Mouse (Mus musculus): ENCODE measurements around the gene Chd9. TPM values are rescaled to one million over a fixed set of nuclear protein-coding genes. Genes with fewer than 3 reads are reported as not detected.

Gene Chd9
- 30.3 and 34.2 TPM in 2 replicates for polyA plus RNA-seq (2016; fragmentation: Nextera tagmentation; extraction: Ambion mirVana)

GRCm38 (mm10) chr8:90828181-90828986 is at the start of gene Chd9:
TSS of gene Chd9 (plus strand) at chr8:90828352.
- WGBS = 1% methylated on average over 39 of the region's 39 CpGs
- peak; percentile 93 for DNase-seq (ENCODE audit: low spot score)
- Histone ChIP-seq H3K36me3 (replicated peaks) (no peaks in the 10 kb centered on the region), H3K9me3 (no peaks in the 10 kb centered on the region), H3K27me3 (replicated peaks; ENCODE audit: low read depth, poor library complexity, severe bottlenecking) (no peaks in the 10 kb centered on the region), H3K27ac (replicated peaks) (peak within 1 kb of the TSS; percentile 86), H3K4me1 (peaks cover 34% of the 10 kb centered on the region), H3K4me3 (peak within 1 kb of the TSS; percentile 64)

GRCm38 (mm10) chr8:90791616-90792015 is 36.5 kb upstream of the Chd9 start:
- WGBS = 96% methylated on average over 1 of the region's 1 CpGs
- Histone ChIP-seq H3K27ac (replicated peaks) (no peak overlapping the region), H3K9me3 (no peaks in the 10 kb centered on the region), H3K27me3 (replicated peaks; ENCODE audit: low read depth, poor library complexity, severe bottlenecking) (no peaks in the 10 kb centered on the region), H3K36me3 (replicated peaks) (no peaks in the 10 kb centered on the region), H3K4me1 (peaks cover 20% of the 10 kb centered on the region), H3K4me3 (no peak overlapping the region)
- no peak for DNase-seq (ENCODE audit: low spot score)

GRCm38 (mm10) chr8:90793710-90794109 is 34.4 kb upstream of the Chd9 start:
- Histone ChIP-seq H3K4me1 (peaks cover 20% of the 10 kb centered on the region), H3K36me3 (replicated peaks) (no peaks in the 10 kb centered on the region), H3K27me3 (replicated peaks; ENCODE audit: low read depth, poor library complexity, severe bottlenecking) (no peaks in the 10 kb centered on the region), H3K4me3 (no peak overlapping the region), H3K9me3 (no peaks in the 10 kb centered on the region), H3K27ac (replicated peaks) (no peak overlapping the region; the same call in 1 of the 2 replicates)
- WGBS = 7% methylated on average over 3 of the region's 3 CpGs
- DNase-seq (ENCODE audit: low spot score) = peak; percentile 81

- DNase-seq (ENCODE audit: low spot score) = peak; percentile 84
- H3K4me1 ChIP-seq = peaks cover 20% of the 10 kb centered on the region
- 9% methylated on average over 12 of the region's 12 CpGs for WGBS
- H3K27ac ChIP-seq (replicated peaks) = peak overlapping the region; percentile 63
- H3K9me3 ChIP-seq = no peaks in the 10 kb centered on the region
- H3K4me3 ChIP-seq = peak overlapping the region; percentile 41
- no peaks in the 10 kb centered on the region for H3K27me3 ChIP-seq (replicated peaks; ENCODE audit: low read depth, poor library complexity, severe bottlenecking)
- no peaks in the 10 kb centered on the region for H3K36me3 ChIP-seq (replicated peaks)
Observed at GRCm38 (mm10) chr8:90794990-90795861, 32.9 kb upstream of the Chd9 start.

DNA sequence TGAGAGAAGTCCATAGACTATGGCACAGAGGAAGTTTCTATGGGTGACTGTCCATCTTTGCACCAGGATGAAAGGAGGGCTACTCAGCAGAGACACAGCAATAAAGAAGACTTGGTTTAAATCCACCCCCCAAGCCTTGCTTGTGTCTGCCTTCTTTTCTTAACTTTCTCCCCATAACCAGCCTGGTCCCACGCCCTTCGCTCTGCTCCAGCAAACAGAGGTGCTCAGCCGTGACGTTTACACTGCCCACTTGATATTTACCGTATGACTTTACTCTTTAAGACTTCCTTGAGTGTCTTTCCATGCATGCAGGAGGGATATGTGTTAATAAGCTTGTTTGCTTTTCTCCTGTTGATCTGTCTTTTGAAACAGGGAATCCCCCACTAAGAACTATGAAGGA is 28.7 kb upstream of the Chd9 start:
- Histone ChIP-seq H3K4me3 (no peak overlapping the region), H3K27ac (replicated peaks) (no peak overlapping the region), H3K9me3 (peaks cover 6% of the 10 kb centered on the region; the same call in 1 of the 2 replicates), H3K4me1 (peaks cover 17% of the 10 kb centered on the region), H3K27me3 (replicated peaks; ENCODE audit: low read depth, poor library complexity, severe bottlenecking) (no peaks in the 10 kb centered on the region), H3K36me3 (replicated peaks) (no peaks in the 10 kb centered on the region)
- DNase-seq (ENCODE audit: low spot score) = no peak
- WGBS = 88% methylated on average over 5 of the region's 5 CpGs

DNA sequence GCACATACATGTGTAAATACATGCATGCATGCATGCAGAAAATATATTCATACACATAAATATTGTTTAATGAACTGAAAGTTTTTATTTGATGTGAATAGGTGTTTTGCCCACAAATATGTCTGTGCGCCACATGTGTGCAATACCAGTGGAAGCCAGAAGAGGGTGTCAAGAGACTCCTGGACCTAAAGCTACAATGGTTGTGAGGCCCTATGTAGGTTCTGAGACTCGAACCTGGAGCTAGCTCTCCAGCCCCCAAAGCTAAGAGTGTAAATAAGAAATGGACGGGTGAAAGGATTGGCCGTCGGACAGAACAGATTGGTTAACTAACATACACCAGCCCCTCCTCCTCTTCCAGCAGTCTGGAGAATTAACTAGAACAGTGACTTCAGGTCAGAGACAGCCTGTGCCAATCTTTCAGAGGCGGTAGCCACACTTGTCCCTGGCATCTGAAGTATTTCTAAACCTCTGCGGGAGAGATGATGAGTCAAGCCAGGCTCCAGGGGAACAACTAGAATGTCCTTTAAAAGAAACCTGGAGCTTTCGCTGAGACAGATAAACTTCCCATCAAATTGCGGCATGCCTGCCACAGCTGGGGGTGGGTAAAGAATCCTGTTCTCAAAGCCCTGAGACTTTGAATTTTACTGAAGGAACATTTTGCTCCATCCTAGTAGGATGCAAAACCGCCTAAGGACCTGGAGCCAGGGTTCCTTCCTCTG is 14.4 kb upstream of the Chd9 start:
- H3K27me3 ChIP-seq (replicated peaks; ENCODE audit: low read depth, poor library complexity, severe bottlenecking) = no peaks in the 10 kb centered on the region
- WGBS = 90% methylated on average over 10 of the region's 10 CpGs
- no peak overlapping the region for H3K27ac ChIP-seq (replicated peaks)
- no peak for DNase-seq (ENCODE audit: low spot score)
- no peaks in the 10 kb centered on the region for H3K36me3 ChIP-seq (replicated peaks)
- H3K4me3 ChIP-seq = no peak overlapping the region
- 0 out of 2 replicates have a peak, but pooled peaks cover 6% of the 10 kb centered on the region for H3K4me1 ChIP-seq
- no peaks in the 10 kb centered on the region; the same call in 1 of the 2 replicates for H3K9me3 ChIP-seq

DNA sequence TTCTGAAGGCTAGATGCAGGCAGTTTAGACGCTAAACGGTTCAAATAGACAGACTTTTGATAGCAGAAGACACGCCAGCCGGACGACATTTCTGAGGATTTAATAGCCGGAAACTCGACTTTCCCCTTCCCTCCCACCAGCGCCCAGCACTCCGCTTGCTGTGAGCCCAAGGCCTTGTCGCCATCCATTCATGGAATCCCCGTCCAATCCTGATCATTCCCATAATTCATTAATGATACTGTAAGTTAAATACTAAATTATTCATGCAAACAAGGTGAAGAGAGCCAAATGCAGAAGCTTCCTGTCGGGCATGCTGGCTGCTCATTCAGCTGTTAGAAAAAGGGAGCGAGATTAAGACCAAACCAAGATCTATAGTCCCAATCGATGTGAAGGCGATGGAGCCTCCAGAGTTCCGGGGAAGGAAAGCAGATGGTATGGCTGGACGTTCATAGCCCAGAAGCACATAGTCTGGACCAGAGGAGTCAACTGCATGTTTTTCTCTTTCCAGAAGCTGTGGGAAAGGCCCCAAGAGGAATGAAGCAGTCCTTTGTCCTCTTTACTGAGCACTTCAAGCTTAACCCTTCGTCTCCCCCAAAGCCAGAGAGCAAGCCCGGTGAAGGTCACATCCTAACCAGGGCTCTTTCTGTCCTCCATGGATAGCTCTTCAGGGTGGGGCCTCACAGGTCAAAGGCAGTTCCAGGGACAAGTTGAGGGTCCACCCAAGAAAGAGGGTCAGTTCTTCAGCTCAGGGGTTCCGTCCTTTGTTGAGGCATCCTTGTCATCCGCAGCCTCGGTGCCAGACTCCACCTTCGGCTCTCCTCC is 11.9 kb upstream of the Chd9 start:
- Histone ChIP-seq H3K36me3 (replicated peaks) (no peaks in the 10 kb centered on the region), H3K4me1 (0 out of 2 replicates have a peak, but pooled peaks cover 6% of the 10 kb centered on the region), H3K9me3 (no peaks in the 10 kb centered on the region), H3K27ac (replicated peaks) (no peak overlapping the region; the same call in 1 of the 2 replicates), H3K27me3 (replicated peaks; ENCODE audit: low read depth, poor library complexity, severe bottlenecking) (no peaks in the 10 kb centered on the region), H3K4me3 (no peak overlapping the region)
- DNase-seq (ENCODE audit: low spot score) = no peak
- 75% methylated on average over 23 of the region's 23 CpGs for WGBS

DNA sequence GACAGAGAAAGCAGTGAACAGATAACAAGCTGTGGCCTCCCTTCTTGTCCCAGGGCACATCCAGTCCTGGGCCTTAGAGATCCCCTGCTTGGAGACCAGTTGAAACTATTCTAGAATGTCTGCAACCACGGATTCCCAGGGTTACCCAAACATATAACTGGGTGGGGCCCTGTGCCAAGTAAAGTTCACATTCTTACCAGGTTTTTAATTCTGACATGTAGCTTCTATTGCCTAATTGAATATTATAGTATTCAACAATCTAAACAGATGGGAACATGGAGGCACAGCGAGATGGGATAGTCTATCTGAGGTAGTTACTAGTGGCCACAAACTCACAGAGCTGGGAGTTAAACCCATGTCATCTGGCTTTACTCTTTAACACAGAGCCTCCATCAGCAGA is 10.9 kb upstream of the Chd9 start, which contains the start of gene Gm19935:
Gene Gm19935 (minus strand): TSS at position 101 of the 400 bp plus-strand sequence.
- no peaks in the 10 kb centered on the region for H3K9me3 ChIP-seq
- H3K27ac ChIP-seq (replicated peaks) = no peak within 1 kb of the TSS; the same call in 1 of the 2 replicates

DNA sequence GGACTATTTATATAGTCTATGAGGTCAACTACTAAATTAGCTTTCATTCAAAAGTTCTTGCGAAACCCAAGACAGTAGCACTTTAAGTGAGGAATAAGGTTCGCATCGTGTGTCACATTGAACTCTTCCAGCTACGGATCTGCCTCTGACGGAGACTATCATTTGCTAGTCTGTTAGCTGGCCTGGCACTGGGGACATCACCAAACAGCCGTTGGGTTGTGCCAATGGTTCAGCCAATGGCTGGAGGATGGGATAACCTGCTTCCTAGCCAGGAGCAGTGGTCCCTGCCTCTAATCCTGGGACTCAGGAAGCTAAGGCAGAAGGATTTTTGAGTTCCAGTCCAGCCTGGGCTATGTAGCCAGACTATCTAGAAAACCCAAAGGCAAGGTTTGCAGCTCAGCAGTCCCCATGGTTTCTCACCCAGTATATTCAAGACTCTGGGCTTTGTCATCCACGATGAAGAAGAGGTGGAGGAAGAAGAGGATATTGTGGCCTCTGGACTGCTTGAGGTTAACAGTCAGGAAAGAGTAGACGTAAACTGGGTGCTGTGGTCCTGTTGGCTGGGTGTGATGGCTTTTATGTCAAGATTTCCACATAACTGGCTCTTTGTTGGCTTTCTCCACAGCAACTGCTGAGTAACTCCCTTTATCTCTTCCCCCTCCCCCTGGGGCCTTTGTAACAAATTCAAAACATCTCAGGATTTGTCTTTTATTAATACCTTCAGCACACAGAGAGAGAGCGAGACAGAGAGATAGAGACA is 8.4 kb upstream of the Chd9 start:
- Histone ChIP-seq H3K9me3 (no peaks in the 10 kb centered on the region), H3K27me3 (replicated peaks; ENCODE audit: low read depth, poor library complexity, severe bottlenecking) (no peaks in the 10 kb centered on the region), H3K36me3 (replicated peaks) (no peaks in the 10 kb centered on the region), H3K27ac (replicated peaks) (no peak overlapping the region), H3K4me3 (no peak overlapping the region), H3K4me1 (peaks cover 17% of the 10 kb centered on the region)
- WGBS = 89% methylated on average over 9 of the region's 9 CpGs
- no peak for DNase-seq (ENCODE audit: low spot score)

More for the DNA sequence above, 10.9 kb upstream of the Chd9 start, which contains the start of gene Gm19935:
- Histone ChIP-seq H3K36me3 (replicated peaks) (no peaks in the 10 kb centered on the region), H3K4me3 (no peak within 1 kb of the TSS), H3K4me1 (peaks cover 8% of the 10 kb centered on the region), H3K27me3 (replicated peaks; ENCODE audit: low read depth, poor library complexity, severe bottlenecking) (no peaks in the 10 kb centered on the region)
- 83% methylated on average over 2 of the region's 2 CpGs for WGBS
- no peak for DNase-seq (ENCODE audit: low spot score)

DNA sequence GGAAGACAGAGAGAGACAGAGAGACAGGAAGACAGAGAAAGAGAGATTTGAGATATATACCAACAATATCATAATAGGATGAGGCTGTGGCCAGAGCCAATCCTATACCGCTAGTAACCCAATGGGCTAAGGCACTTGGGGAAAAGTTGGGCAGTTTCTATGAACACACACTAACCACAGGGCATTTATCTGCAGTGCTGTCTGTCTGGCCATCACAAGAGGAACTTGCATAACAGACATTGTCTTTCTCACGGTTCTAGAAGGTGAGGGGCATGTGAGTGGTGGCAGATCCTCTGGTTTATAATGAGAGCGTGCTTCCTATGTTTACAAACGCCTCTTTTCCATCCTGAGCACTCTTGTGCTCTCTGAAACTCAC is 7.8 kb upstream of the Chd9 start:
- Histone ChIP-seq H3K9me3 (no peaks in the 10 kb centered on the region), H3K27ac (replicated peaks) (no peak overlapping the region), H3K27me3 (replicated peaks; ENCODE audit: low read depth, poor library complexity, severe bottlenecking) (no peaks in the 10 kb centered on the region), H3K4me3 (no peak overlapping the region), H3K36me3 (replicated peaks) (no peaks in the 10 kb centered on the region), H3K4me1 (peaks cover 17% of the 10 kb centered on the region)
- no peak for DNase-seq (ENCODE audit: low spot score)
- 87% methylated on average over 4 of the region's 4 CpGs for WGBS

GRCm38 (mm10) chr8:90822443-90822842 is 5.7 kb upstream of the Chd9 start:
- WGBS = 26% methylated on average over 11 of the region's 11 CpGs

More at GRCm38 (mm10) chr8:90822443-90822842, 5.7 kb upstream of the Chd9 start:
- peak overlapping the region; percentile 13; the same call in 1 of the 2 replicates for H3K4me3 ChIP-seq
- H3K9me3 ChIP-seq = no peaks in the 10 kb centered on the region
- no peaks in the 10 kb centered on the region for H3K36me3 ChIP-seq (replicated peaks)
- DNase-seq (ENCODE audit: low spot score) = peak; percentile 40
- H3K4me1 ChIP-seq = peaks cover 11% of the 10 kb centered on the region
- H3K27me3 ChIP-seq (replicated peaks; ENCODE audit: low read depth, poor library complexity, severe bottlenecking) = no peaks in the 10 kb centered on the region
- H3K27ac ChIP-seq (replicated peaks) = peak overlapping the region; percentile 63
